15 mouse cellular contexts compared by ENCODE assay signal in the genomic region with DNA sequence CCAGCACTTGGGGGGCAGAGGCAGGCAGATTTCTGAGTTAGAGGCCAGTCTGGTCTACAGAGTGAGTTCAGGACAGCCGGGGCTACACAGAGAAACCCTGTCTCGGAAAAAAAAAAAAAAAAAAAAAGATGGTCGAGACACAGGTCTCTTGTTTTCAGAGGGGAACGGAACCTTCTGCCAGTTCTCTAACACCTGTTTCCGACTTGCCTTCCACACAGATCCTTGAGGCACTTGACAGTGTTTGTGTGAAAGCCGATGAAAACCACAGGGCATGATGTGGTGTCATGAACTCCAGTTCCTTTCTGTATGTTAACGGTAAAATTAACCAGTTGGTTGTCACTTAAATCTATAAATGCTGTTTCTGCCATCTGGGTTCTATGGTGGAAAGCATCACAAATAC. TPM values are rescaled to one million over a fixed set of nuclear protein-coding genes. Genes with fewer than 3 reads are reported as not detected.
DNase-seq lines count a peak whose midpoint lies in the region; ATAC-seq lines count a peak whose summit lies in the region.
"Had no signal": no experiment of that assay in that cellular context is flagged by ENCODE, and none has a peak within 500 bp of the region (broad histone marks: within the 10 kb centered on the region; RNA-seq: fewer than 3 reads in every experiment).

No protein-coding gene starts in this region.

- no peaks in the 10 kb centered on the region for H3K27me3 ChIP-seq in midbrain, embryonic 10.5 days (ENCODE audit: low read depth, poor library complexity, severe bottlenecking)
- H3K27me3 ChIP-seq in midbrain, embryonic 15.5 days (replicated peaks) = no peaks in the 10 kb centered on the region
- no peaks in the 10 kb centered on the region for H3K27me3 ChIP-seq in liver, embryonic 11.5 days (replicated peaks; ENCODE audit: control insufficient read depth, insufficient read depth, low read length)
- H3K27me3 ChIP-seq: hindbrain, embryonic 12.5 days had no signal

- 94% methylated on average over 7 of the region's 7 CpGs for WGBS in midbrain, embryonic 10.5 days
- WGBS in midbrain, embryonic 15.5 days = 90% methylated on average over 7 of the region's 7 CpGs
- 75% methylated on average over 7 of the region's 7 CpGs for WGBS in liver, embryonic 11.5 days

- H3K9me3 ChIP-seq in midbrain, embryonic 10.5 days (replicated peaks) = no peaks in the 10 kb centered on the region
- H3K9me3 ChIP-seq in midbrain, embryonic 15.5 days = no peaks in the 10 kb centered on the region
- H3K9me3 ChIP-seq in liver, embryonic 11.5 days (ENCODE audit: control insufficient read depth, low read length) = no peaks in the 10 kb centered on the region
- H3K9me3 ChIP-seq: hindbrain, embryonic 12.5 days had no signal

- intact Hi-C loops in left cerebral cortex, postnatal 4 days (cut with DNase I) = no loop called here

- ATAC-seq in midbrain, embryonic 15.5 days (replicated peaks) = no peak
- peak; percentile 72 for ATAC-seq in common myeloid progenitor, adult 5-6 weeks (replicated peaks; ENCODE audit: low read depth, poor library complexity, severe bottlenecking)
- no peak for ATAC-seq in liver, embryonic 11.5 days (replicated peaks; ENCODE audit: low FRiP score)
- ATAC-seq: forebrain, embryonic 16.5 days; midbrain, embryonic 16.5 days had no signal

- DNase-seq in midbrain, embryonic 10.5 days (ENCODE audit: low spot score) = peak; percentile 5
- peak; percentile 80 for DNase-seq in naive thymus-derived CD4-positive, alpha-beta T cell, adult 2 months (ENCODE audit: low read depth)
- DNase-seq in thymus, postnatal 36 days = peak; percentile 49 to 67
- no peak for DNase-seq in left cerebral cortex, postnatal 4 days
- DNase-seq in kidney, postnatal 14 days = no peak
- DNase-seq in liver, embryonic 11.5 days (ENCODE audit: low spot score) = no peak
- DNase-seq: cerebellum, adult 9-10 months; embryo, embryonic 11 days; gastrocnemius, adult 2 months; kidney, adult 11 months had no signal

- no peak overlapping the region for H3K4me3 ChIP-seq in midbrain, embryonic 10.5 days
- H3K4me3 ChIP-seq in midbrain, embryonic 15.5 days = no peak overlapping the region
- no peak overlapping the region for H3K4me3 ChIP-seq in liver, embryonic 11.5 days (ENCODE audit: low read depth, low read length)
- H3K4me3 ChIP-seq: gastrocnemius, adult 2 months; hindbrain, embryonic 12.5 days had no signal

- no peak overlapping the region for H3K27ac ChIP-seq in midbrain, embryonic 10.5 days (replicated peaks)
- no peak overlapping the region for H3K27ac ChIP-seq in midbrain, embryonic 15.5 days
- H3K27ac ChIP-seq in liver, embryonic 11.5 days (ENCODE audit: low read depth, low read length) = no peak overlapping the region
- H3K27ac ChIP-seq: hindbrain, embryonic 12.5 days had no signal

- peaks cover 20% of the 10 kb centered on the region for H3K36me3 ChIP-seq in midbrain, embryonic 10.5 days
- H3K36me3 ChIP-seq in midbrain, embryonic 15.5 days (replicated peaks) = no peaks in the 10 kb centered on the region
- peaks cover 3% of the 10 kb centered on the region; the same call in 1 of the 2 replicates for H3K36me3 ChIP-seq in liver, embryonic 11.5 days (ENCODE audit: control insufficient read depth, insufficient read depth, low read length)

- H3K9ac ChIP-seq in midbrain, embryonic 15.5 days = no peak overlapping the region
- H3K9ac ChIP-seq in liver, embryonic 11.5 days (ENCODE audit: low read depth, low read length) = no peak overlapping the region
- H3K9ac ChIP-seq: hindbrain, embryonic 12.5 days had no signal

- no peak overlapping the region for H3K4me2 ChIP-seq in midbrain, embryonic 15.5 days
- H3K4me2 ChIP-seq in liver, embryonic 11.5 days = no peak overlapping the region
- H3K4me2 ChIP-seq: hindbrain, embryonic 12.5 days had no signal

- peaks cover 24% of the 10 kb centered on the region for H3K4me1 ChIP-seq in midbrain, embryonic 10.5 days
- H3K4me1 ChIP-seq in midbrain, embryonic 15.5 days = peaks cover 24% of the 10 kb centered on the region
- H3K4me1 ChIP-seq in liver, embryonic 11.5 days (replicated peaks; ENCODE audit: control insufficient read depth, insufficient read depth, low read length) = peaks cover 32% of the 10 kb centered on the region

RNA-seq across cellular contexts. Expression of a gene that starts 6.0 kb away (rescaled TPM):
- 22.9 and 25.0 TPM in 2 replicates for polyA plus RNA-seq in midbrain, embryonic 10.5 days (2016; fragmentation: Nextera tagmentation; extraction: Ambion mirVana)
- 32.3 and 33.2 TPM in 2 replicates for polyA plus RNA-seq in midbrain, embryonic 15.5 days (2015; fragmentation: Nextera tagmentation; extraction: Ambion mirVana)
- total RNA-seq in common myeloid progenitor, adult 5-6 weeks (2017) = 91.6 and 105 TPM in 2 replicates
- 10 to 100 TPM; 44.4 to 46.7 TPM for total RNA-seq in left cerebral cortex, postnatal 4 days (2021)
- polyA plus RNA-seq in liver, embryonic 11.5 days (2014; fragmentation: Nextera tagmentation; extraction: Ambion mirVana) = 49.7 and 51.0 TPM in 2 replicates

Comparison
In these comparisons a context has a peak if more than half of its experiments do, and no peak if none do; other contexts are left out.
1. DNase-seq: peak in midbrain, embryonic 10.5 days (single experiment), naive thymus-derived CD4-positive, alpha-beta T cell, adult 2 months (single experiment) and thymus, postnatal 36 days (2 of 2); none in left cerebral cortex, postnatal 4 days (single experiment), kidney, postnatal 14 days (single experiment) and liver, embryonic 11.5 days (single experiment).